Mouse (Mus musculus) bone marrow, adult 2 months (tissue): ENCODE data around the gene Scgn. TPM values are rescaled to one million over a fixed set of nuclear protein-coding genes. Genes with fewer than 3 reads are reported as not detected.

Source experiments
- H3K27ac ChIP-seq: fragments of 200-500 bp; 2 replicates; pipeline ENCODE4 v1.5.1; 2012; ENCODE audit warnings: low read depth, mild to moderate bottlenecking, control low read depth, inconsistent platforms, low read length; ENCODE audit not compliant: control insufficient read depth, poor library complexity, insufficient read depth
- H3K4me1 ChIP-seq: fragments of 200-500 bp; 2 replicates; pipeline ENCODE4 v1.6.1; 2011; ENCODE audit warnings: low read length; ENCODE audit not compliant: control insufficient read depth, insufficient read depth
- H3K4me3 ChIP-seq: fragments of 200-500 bp; replicated peaks from 2 replicates; pipeline ENCODE3; 2011; ENCODE audit warnings: mild to moderate bottlenecking, low read depth, low read length, control low read depth; ENCODE audit not compliant: control insufficient read depth
- CTCF ChIP-seq: fragments of 200-500 bp; IDR thresholded peaks from 2 replicates; pipeline ENCODE4 v1.5.1; 2011; ENCODE audit warnings: low read length, control low read depth; ENCODE audit not compliant: control insufficient read depth, insufficient read depth
- POLR2A ChIP-seq: fragments of 200-500 bp; IDR thresholded peaks from 2 replicates; pipeline ENCODE4 v1.6.1; 2011; ENCODE audit warnings: low read depth, mild to moderate bottlenecking, control low read depth, low read length, borderline replicate concordance; ENCODE audit not compliant: control insufficient read depth
- WGBS: fragments of 180-500 bp; shearing (Covaris S2); methylation state at CpG from one replicate; pipeline ENCODE4 v1.1.7; 2018; 5-methylcytosine and 5-hydroxymethylcytosine counted together
- polyA plus RNA-seq: library from polyadenylated mRNA; stranded (reverse); fragments of >200 nt; gene quantifications from 2 replicates; pipeline ENCODE4 v1.2.4, GENCODE M21; 2011; ENCODE audit warnings: low replicate concordance; ENCODE audit not compliant: missing spikeins, insufficient read depth, insufficient read length

Gene Scgn
- polyA plus RNA-seq: not detected in 2 replicates

GRCm38 (mm10) chr13:23990928-23991327, at the start of gene Scgn:
Gene Scgn, minus strand, starts transcription at chr13:23991214.
- H3K27ac ChIP-seq: no peak within 1 kb of the TSS
- no peak within 1 kb of the TSS for H3K4me3 ChIP-seq
- no peak for TF ChIP-seq POLR2A
- no peak for TF ChIP-seq CTCF
- H3K4me1 ChIP-seq: no peaks in the 10 kb centered on the region
- WGBS: 4% methylated on average over 20 of the region's 20 CpGs

GRCm38 (mm10) chr13:24040221-24040620, 49.2 kb upstream of the Scgn start:
- TF ChIP-seq POLR2A (no peak), CTCF (no peak)
- peaks cover 2% of the 10 kb centered on the region for H3K4me1 ChIP-seq
- no peak overlapping the region for H3K27ac ChIP-seq
- no peak overlapping the region for H3K4me3 ChIP-seq
- 69% methylated on average over 7 of the region's 7 CpGs for WGBS

- TF ChIP-seq CTCF (no peak), POLR2A (no peak)
These were observed 46.5 kb upstream of the Scgn start for GRCm38 (mm10) chr13:24037502-24037901.

GRCm38 (mm10) chr13:24036150-24036549, 45.1 kb upstream of the Scgn start:
- WGBS: 53% methylated on average over 18 of the region's 18 CpGs
- Histone ChIP-seq H3K4me3 (no peak overlapping the region), H3K27ac (no peak overlapping the region), H3K4me1 (peaks cover 2% of the 10 kb centered on the region)
- TF ChIP-seq POLR2A (no peak), CTCF (no peak)

More at GRCm38 (mm10) chr13:24037502-24037901, 46.5 kb upstream of the Scgn start:
- no peak overlapping the region for H3K4me3 ChIP-seq
- H3K27ac ChIP-seq: no peak overlapping the region
- 40% methylated on average over 3 of the region's 3 CpGs for WGBS
- H3K4me1 ChIP-seq: peaks cover 2% of the 10 kb centered on the region

- TF ChIP-seq POLR2A (no peak), CTCF (no peak)
- Histone ChIP-seq H3K4me3 (no peak overlapping the region), H3K4me1 (no peaks in the 10 kb centered on the region; the same call in 1 of the 2 replicates), H3K27ac (no peak overlapping the region)
- 53% methylated on average over 5 of the region's 5 CpGs for WGBS
These were observed 36.5 kb upstream of the Scgn start for GRCm38 (mm10) chr13:24027191-24028170.

GRCm38 (mm10) chr13:24018515-24018914, 27.5 kb upstream of the Scgn start:
- H3K4me3 ChIP-seq: no peak overlapping the region
- H3K27ac ChIP-seq: no peak overlapping the region
- TF ChIP-seq CTCF: no peak
- no peak for TF ChIP-seq POLR2A
- no peaks in the 10 kb centered on the region for H3K4me1 ChIP-seq
- 75% methylated on average over 4 of the region's 4 CpGs for WGBS

GRCm38 (mm10) chr13:24005528-24005927, 14.5 kb upstream of the Scgn start:
- H3K4me1 ChIP-seq: no peaks in the 10 kb centered on the region
- H3K4me3 ChIP-seq: no peak overlapping the region
- TF ChIP-seq CTCF: no peak
- no peak for TF ChIP-seq POLR2A
- H3K27ac ChIP-seq: no peak overlapping the region
- WGBS: 66% methylated on average over 2 of the region's 2 CpGs

DNA sequence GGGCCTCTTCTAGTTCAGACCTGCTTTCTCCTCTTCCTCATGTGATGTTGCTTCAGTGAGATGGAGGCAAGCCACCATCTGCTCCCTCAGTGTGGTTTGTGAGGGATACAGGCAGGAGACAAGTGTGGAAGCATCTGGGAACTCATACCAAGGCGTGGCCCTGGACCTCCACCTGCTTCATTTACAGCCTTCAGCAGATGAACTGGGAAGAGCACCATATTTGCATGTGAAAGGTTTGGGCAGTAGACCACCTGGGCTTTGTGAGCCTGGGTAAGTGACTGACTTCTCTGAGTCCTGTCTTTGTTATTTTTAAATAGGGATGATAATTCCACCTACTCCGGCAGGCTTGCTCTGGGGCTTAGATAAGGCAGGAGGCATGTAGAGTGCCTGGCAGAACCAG, 10.8 kb upstream of the Scgn start:
- no peak overlapping the region for H3K27ac ChIP-seq
- no peaks in the 10 kb centered on the region for H3K4me1 ChIP-seq
- H3K4me3 ChIP-seq: no peak overlapping the region
- 70% methylated on average over 2 of the region's 2 CpGs for WGBS
- TF ChIP-seq POLR2A (no peak), CTCF (no peak)

- H3K27ac ChIP-seq: no peak overlapping the region
- no peaks in the 10 kb centered on the region for H3K4me1 ChIP-seq
- H3K4me3 ChIP-seq: no peak overlapping the region
- TF ChIP-seq POLR2A: no peak
- TF ChIP-seq CTCF: no peak
- WGBS: 66% methylated on average over 2 of the region's 2 CpGs
These were observed 10.1 kb upstream of the Scgn start for GRCm38 (mm10) chr13:24001081-24001480.
